Mouse (Mus musculus) ES-Bruce4 (cell line): ENCODE data around the gene Dlat. TPM values are rescaled to one million over a fixed set of nuclear protein-coding genes. Genes with fewer than 3 reads are reported as not detected.
"Not testable (repeated sequence)": the region's sequence is repeated elsewhere in the genome, so short reads cannot be mapped to it uniquely, and the experiment has no call there.

Experiments
- H3K27ac ChIP-seq: 2 replicates; pipeline ENCODE4 v1.5.1; 2012; ENCODE audit warnings: low read length, inconsistent platforms; ENCODE audit not compliant: insufficient read depth
- H3K27me3 ChIP-seq: 2 replicates; pipeline ENCODE4 v1.6.1; 2012; ENCODE audit warnings: mild to moderate bottlenecking, low read length, inconsistent platforms; ENCODE audit not compliant: control insufficient read depth, poor library complexity, insufficient read depth, severe bottlenecking
- H3K36me3 ChIP-seq: 2 replicates; pipeline ENCODE4 v1.6.1; 2012; ENCODE audit warnings: inconsistent platforms, mild to moderate bottlenecking, low read length, moderate library complexity; ENCODE audit not compliant: control insufficient read depth, poor library complexity, insufficient read depth, severe bottlenecking
- H3K4me1 ChIP-seq: one replicate; pipeline ENCODE4 v1.8.1; 2011; ENCODE audit warnings: low read length; ENCODE audit not compliant: control insufficient read depth, insufficient read depth
- H3K4me3 ChIP-seq: 2 replicates; pipeline ENCODE4 v1.5.1; 2011; ENCODE audit warnings: low read depth, mild to moderate bottlenecking, low read length
- H3K9ac ChIP-seq: 2 replicates; pipeline ENCODE4 v1.6.1; 2012; ENCODE audit warnings: low read depth, mild to moderate bottlenecking, inconsistent platforms; ENCODE audit not compliant: poor library complexity, severe bottlenecking
- H3K9me3 ChIP-seq: replicated peaks from 2 replicates; pipeline ENCODE4 v1.6.1; 2012; ENCODE audit warnings: mild to moderate bottlenecking, low read length, inconsistent platforms; ENCODE audit not compliant: control insufficient read depth, poor library complexity, insufficient read depth, severe bottlenecking
- CTCF ChIP-seq: IDR thresholded peaks from one replicate; pipeline ENCODE4 v1.8.1; 2011; ENCODE audit warnings: low read depth, low read length
- EP300 ChIP-seq: IDR thresholded peaks from 2 replicates; pipeline ENCODE4 v1.6.1; 2011; ENCODE audit warnings: low read depth, low read length; ENCODE audit not compliant: insufficient read depth
- POLR2A ChIP-seq: IDR thresholded peaks from one replicate; pipeline ENCODE4 v1.8.1; 2011; ENCODE audit warnings: low read length; ENCODE audit not compliant: insufficient read depth
- polyA plus RNA-seq: library from polyadenylated mRNA; stranded (reverse); fragments of >200 nt; gene quantifications from 2 replicates; pipeline ENCODE4 v1.2.4, GENCODE M21; 2011; ENCODE audit warnings: low read depth; ENCODE audit not compliant: missing spikeins, insufficient read depth, insufficient read length

Dlat gene
- polyA plus RNA-seq, 1 experiment, result 68.3 TPM

DNA sequence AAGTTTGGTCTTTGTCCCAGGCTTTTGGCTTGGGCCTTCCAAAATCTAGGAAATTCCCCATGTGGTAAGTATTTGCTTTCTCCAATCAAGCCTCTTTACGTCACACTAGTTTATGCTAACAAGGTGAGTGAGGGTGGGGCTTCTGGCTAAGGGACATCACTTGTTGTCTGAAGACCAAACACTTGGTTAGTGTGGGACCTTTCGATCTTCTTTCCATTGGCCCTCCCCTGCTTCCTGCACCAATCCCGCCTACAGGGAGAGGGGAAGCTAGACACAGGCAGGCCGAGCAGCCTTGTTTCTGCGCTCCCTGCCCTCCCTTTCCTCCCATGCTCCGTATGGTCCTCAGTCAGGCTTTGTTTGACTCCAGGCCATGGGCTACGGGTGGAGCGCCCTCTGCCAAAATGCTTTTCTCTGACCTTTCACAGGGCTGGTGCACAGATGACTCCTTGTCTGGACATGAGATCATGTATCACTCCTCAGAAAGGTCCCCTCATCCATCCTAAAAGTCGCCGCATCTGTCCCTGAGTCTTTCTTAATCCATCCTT lies 12.7 kb downstream of the Dlat start:
- no peak overlapping the region for H3K4me3 ChIP-seq
- no peaks in the 10 kb centered on the region for H3K9me3 ChIP-seq
- TF ChIP-seq CTCF (no peak), POLR2A (no peak), EP300 (no peak)
- H3K36me3 ChIP-seq, result peaks cover 37% of the 10 kb centered on the region
- H3K27ac ChIP-seq, result no peak overlapping the region
- no peaks in the 10 kb centered on the region for H3K27me3 ChIP-seq
- H3K4me1 ChIP-seq, result peaks cover 2% of the 10 kb centered on the region
- H3K9ac ChIP-seq, result no peak overlapping the region

DNA sequence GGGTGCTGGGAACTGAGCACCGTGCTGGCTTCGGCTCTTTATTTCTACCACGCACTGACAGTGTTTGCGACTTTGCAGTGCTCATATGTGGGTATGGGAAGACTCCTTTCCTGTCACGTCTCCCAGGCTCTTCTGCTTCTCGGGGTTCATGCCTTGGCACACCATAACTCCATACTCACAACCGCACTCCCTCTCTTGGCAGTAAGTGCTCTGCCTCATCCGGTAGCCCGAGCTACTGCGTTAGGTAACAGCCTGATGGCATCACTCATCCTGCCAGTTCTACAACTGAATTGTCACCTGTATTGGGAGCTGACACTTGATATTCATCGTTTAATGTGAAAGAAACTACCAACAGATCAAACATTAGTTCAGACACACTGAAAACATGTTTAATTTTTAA lies 25.3 kb downstream of the Dlat start:
- Histone ChIP-seq H3K27me3 (no peaks in the 10 kb centered on the region), H3K27ac (no peak overlapping the region), H3K9ac (no peak overlapping the region), H3K4me3 (no peak overlapping the region), H3K9me3 (peaks cover 3% of the 10 kb centered on the region; the same call in 1 of the 2 replicates), H3K4me1 (peaks cover 3% of the 10 kb centered on the region), H3K36me3 (peaks cover 6% of the 10 kb centered on the region)
- TF ChIP-seq EP300 (no peak), CTCF (no peak), POLR2A (no peak)

GRCm38 (mm10) chr9:50633059-50633458 lies 26.5 kb downstream of the Dlat start:
- Histone ChIP-seq H3K4me3 (no peak overlapping the region), H3K27me3 (no peaks in the 10 kb centered on the region), H3K9me3 (peaks cover 3% of the 10 kb centered on the region; the same call in 1 of the 2 replicates), H3K27ac (no peak overlapping the region), H3K36me3 (peaks cover 4% of the 10 kb centered on the region), H3K9ac (no peak overlapping the region), H3K4me1 (peaks cover 3% of the 10 kb centered on the region)
- TF ChIP-seq EP300 (no peak), CTCF (peak; percentile 32)

DNA sequence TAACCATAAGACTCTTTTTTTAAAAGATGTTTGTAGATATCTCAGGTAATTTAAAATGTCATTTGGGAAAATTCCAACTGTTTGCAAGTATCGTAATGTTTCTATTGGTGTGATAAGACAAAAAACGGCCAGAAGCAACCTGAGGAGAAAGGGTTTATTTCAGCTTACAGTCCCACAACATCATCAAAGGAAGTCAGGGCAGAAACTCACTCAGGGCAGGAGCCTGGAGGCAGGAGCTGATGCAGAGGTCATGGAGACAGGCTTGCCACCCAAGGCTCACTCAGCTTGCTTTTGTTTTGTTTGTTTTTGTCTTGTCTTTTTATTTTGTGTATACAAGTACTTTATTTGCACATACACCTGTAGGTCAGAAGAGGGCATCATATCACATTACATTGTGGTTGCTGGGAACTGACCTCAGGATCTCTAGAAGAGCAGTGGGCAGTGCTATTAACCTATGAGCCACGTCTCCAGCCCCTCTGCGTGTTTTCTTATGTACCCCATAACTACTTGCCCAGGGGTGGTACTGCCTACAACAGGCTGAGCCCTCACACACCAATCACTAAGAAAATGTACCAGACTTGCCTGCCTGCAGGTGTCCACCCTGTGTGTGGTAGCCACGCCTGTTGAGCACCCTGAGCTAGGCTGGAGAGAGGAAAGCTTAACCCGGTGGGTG lies 27.4 kb downstream of the Dlat start:
- Histone ChIP-seq H3K4me1 (peaks cover 3% of the 10 kb centered on the region), H3K27me3 (no peaks in the 10 kb centered on the region), H3K4me3 (no peak overlapping the region), H3K36me3 (no peaks in the 10 kb centered on the region; the same call in 1 of the 2 replicates), H3K9ac (no peak overlapping the region), H3K9me3 (peaks cover 5% of the 10 kb centered on the region), H3K27ac (peak overlapping the region; percentile 15; the same call in 1 of the 2 replicates)
- no peak for TF ChIP-seq CTCF
- no peak for TF ChIP-seq EP300
- no peak for TF ChIP-seq POLR2A

DNA sequence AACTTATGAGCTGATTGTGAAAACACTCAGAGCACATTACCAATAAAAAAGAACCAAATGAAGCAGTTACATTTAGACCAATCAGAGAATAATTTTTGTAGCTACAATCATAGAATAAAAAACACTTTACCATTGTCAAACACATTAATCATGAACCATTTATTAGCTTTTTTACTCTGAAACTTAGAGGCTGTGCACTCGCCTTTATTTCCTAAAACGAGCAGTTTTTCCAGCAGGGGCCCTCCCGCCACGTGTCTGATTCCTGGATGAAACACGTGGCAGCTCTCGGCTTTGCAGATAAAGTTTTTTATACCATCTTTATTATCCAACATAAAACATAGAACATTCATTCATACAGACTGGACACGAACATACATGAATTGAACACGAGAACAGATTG lies 28.7 kb downstream of the Dlat start:
- H3K9me3 ChIP-seq, H3K27me3 ChIP-seq, H3K4me1 ChIP-seq, H3K36me3 ChIP-seq, H3K27ac ChIP-seq, H3K9ac ChIP-seq, H3K4me3 ChIP-seq: not testable (repeated sequence)

DNA sequence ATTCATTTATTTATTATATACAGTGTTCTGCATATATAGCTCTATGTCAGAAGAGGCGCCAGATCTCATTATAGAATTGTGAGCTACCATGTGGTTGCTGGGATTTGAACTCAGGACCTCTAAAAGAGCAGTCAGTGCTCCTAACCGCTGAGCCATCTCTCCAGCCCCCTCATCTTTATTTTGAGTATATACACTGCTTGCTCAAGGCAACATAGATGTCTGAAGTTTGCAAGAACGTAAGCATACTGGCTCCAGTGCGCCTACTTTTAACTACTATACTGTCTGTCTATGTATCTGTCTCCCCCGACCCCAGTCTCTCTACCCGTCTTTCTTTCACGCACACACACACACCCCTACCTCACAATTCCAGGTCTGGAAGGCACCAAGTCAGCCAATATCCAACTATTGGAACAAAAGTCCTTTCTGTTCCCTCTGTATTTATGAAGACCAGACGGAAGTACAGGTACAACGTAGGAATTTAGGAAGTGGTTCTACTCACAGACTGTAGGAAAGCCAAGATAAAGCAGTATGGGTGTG lies 41.7 kb downstream of the Dlat start:
- Histone ChIP-seq H3K9ac (no peak overlapping the region), H3K4me3 (no peak overlapping the region), H3K9me3 (no peaks in the 10 kb centered on the region), H3K4me1 (no peaks in the 10 kb centered on the region), H3K27ac (no peak overlapping the region), H3K36me3 (peaks cover 24% of the 10 kb centered on the region), H3K27me3 (no peaks in the 10 kb centered on the region)
- TF ChIP-seq EP300 (no peak), POLR2A (no peak), CTCF (no peak)
